Mouse (Mus musculus) limb, embryonic 13.5 days (tissue): Measurements from ENCODE around the gene Ryr2. TPM values are rescaled to one million over a fixed set of nuclear protein-coding genes. Genes with fewer than 3 reads are reported as not detected.
A peak's percentile ranks its signal among the peaks of the same experiment; 100 is the strongest.

Experiments used
- ATAC-seq: fragments of 200-750 bp; cut with Nextera tagmentation; 2 replicates; pipeline ENCODE4 v1.8.0; 2017; ENCODE audit warnings: low read depth, moderate number of reproducible peaks, moderate TSS enrichment; ENCODE audit not compliant: low FRiP score
- H3K27ac ChIP-seq: fragments of 300-500 bp; sonication (generic); 2 replicates; pipeline ENCODE4 v1.5.1; 2015; ENCODE audit warnings: inconsistent platforms, mild to moderate bottlenecking, moderate library complexity
- H3K27me3 ChIP-seq: fragments of 300-500 bp; sonication (generic); 2 replicates; pipeline ENCODE4 v1.6.1; 2015; ENCODE audit warnings: mild to moderate bottlenecking, inconsistent platforms
- H3K36me3 ChIP-seq: fragments of 300-500 bp; sonication (generic); 2 replicates; pipeline ENCODE4 v1.6.1; 2015; ENCODE audit warnings: inconsistent platforms, mild to moderate bottlenecking, moderate library complexity
- H3K4me1 ChIP-seq: fragments of 300-500 bp; sonication (generic); 2 replicates; pipeline ENCODE4 v1.6.1; 2015; ENCODE audit warnings: inconsistent platforms
- H3K4me2 ChIP-seq: fragments of 300-500 bp; sonication (generic); replicated peaks from 2 replicates; pipeline ENCODE4 v1.6.1; 2015; ENCODE audit warnings: inconsistent platforms, mild to moderate bottlenecking, moderate library complexity
- H3K4me3 ChIP-seq: fragments of 300-500 bp; sonication (generic); 2 replicates; pipeline ENCODE4 v1.5.1; 2015; ENCODE audit warnings: moderate library complexity, mild to moderate bottlenecking, inconsistent platforms
- H3K9ac ChIP-seq: fragments of 300-500 bp; sonication (generic); 2 replicates; pipeline ENCODE4 v1.6.1; 2015; ENCODE audit warnings: mild to moderate bottlenecking, inconsistent platforms
- H3K9me3 ChIP-seq: fragments of 300-500 bp; sonication (generic); 2 replicates; pipeline ENCODE4 v1.6.1; 2016; ENCODE audit warnings: inconsistent platforms
- WGBS: fragments of 180-500 bp; shearing (Covaris S2); methylation state at CpG from one replicate; pipeline ENCODE4 v1.1.7; 2015; 5-methylcytosine and 5-hydroxymethylcytosine counted together
- polyA plus RNA-seq: library from polyadenylated mRNA; unstranded; fragments of >200 nt; fragmentation: Nextera tagmentation; extraction: Ambion mirVana; gene quantifications from 2 replicates; pipeline ENCODE4 v1.2.1, GENCODE M21; 2015

The Ryr2 gene
- polyA plus RNA-seq, 1 experiment from 2014 or later: 0.46 TPM

GRCm38 (mm10) chr13:12084112-12084475 is 22.7 kb downstream of the Ryr2 start:
- WGBS: 86% methylated on average over 2 of the region's 2 CpGs
- no peak overlapping the region for H3K9ac ChIP-seq

GRCm38 (mm10) chr13:12083443-12084111 is 23.2 kb downstream of the Ryr2 start:
- no peaks in the 10 kb centered on the region for H3K9me3 ChIP-seq
- no peak overlapping the region for H3K4me3 ChIP-seq
- no peak overlapping the region for H3K9ac ChIP-seq
- no peak overlapping the region for H3K27ac ChIP-seq
- ATAC-seq: peak; percentile 48; the same call in 1 of the 2 replicates
- no peak overlapping the region for H3K4me2 ChIP-seq
- 0 out of 2 replicates have a peak, but pooled peaks cover 9% of the 10 kb centered on the region for H3K27me3 ChIP-seq
- 25% methylated on average over 10 of the region's 10 CpGs for WGBS
- H3K36me3 ChIP-seq: no peaks in the 10 kb centered on the region
- peaks cover 9% of the 10 kb centered on the region for H3K4me1 ChIP-seq

More at GRCm38 (mm10) chr13:12084112-12084475, 22.7 kb downstream of the Ryr2 start:
- H3K4me2 ChIP-seq: no peak overlapping the region
- no peak overlapping the region for H3K4me3 ChIP-seq
- no peaks in the 10 kb centered on the region for H3K36me3 ChIP-seq
- 0 out of 2 replicates have a peak, but pooled peaks cover 9% of the 10 kb centered on the region for H3K27me3 ChIP-seq
- H3K27ac ChIP-seq: no peak overlapping the region
- no peak for ATAC-seq
- no peaks in the 10 kb centered on the region for H3K9me3 ChIP-seq
- H3K4me1 ChIP-seq: peaks cover 9% of the 10 kb centered on the region

DNA sequence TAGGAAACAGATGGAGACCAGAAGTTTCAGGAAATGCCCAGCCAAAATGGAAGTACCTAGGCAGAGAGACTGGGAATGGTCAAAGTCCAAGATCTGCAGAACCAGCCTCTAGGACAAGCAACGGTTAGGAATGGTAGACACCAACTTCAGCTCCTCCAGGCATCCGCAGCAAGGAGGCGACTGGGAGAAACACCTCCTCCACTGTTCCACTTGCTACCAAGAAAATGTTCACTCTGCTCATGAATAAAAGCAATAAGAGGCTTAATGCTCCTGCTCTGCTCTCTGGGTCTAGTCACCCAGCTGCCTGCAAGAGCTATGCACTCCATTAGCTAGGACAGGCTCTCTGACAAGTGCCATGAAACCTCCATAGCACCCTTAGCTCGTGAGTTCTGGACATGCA is 26.2 kb downstream of the Ryr2 start:
- Histone ChIP-seq H3K4me1 (peaks cover 9% of the 10 kb centered on the region), H3K4me3 (no peak overlapping the region), H3K4me2 (no peak overlapping the region), H3K27me3 (0 out of 2 replicates have a peak, but pooled peaks cover 9% of the 10 kb centered on the region), H3K27ac (no peak overlapping the region), H3K36me3 (no peaks in the 10 kb centered on the region), H3K9me3 (no peaks in the 10 kb centered on the region), H3K9ac (no peak overlapping the region)
- no peak for ATAC-seq
- WGBS: 81% methylated on average over 4 of the region's 4 CpGs

DNA sequence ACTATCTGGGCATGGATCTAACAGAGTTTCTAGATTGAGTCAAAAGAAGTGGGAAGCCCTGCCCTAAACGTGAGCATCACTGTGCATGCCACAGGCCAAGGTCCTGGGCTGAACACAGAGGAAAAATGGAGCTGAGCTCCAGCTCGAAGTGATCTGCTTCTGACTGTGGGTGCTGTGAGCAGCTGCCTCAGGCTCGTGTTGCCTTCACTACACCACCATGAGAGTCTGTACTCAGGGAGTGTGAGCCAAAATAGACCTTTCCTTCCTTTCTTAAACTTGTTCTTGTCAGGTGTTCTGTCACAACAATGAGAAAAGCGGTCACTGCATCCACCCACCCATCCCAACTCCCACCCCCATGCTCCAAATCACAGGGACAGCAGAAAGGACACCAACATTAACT is 27.2 kb downstream of the Ryr2 start:
- Histone ChIP-seq H3K4me3 (no peak overlapping the region), H3K4me1 (peaks cover 9% of the 10 kb centered on the region), H3K9ac (no peak overlapping the region), H3K27ac (no peak overlapping the region), H3K4me2 (no peak overlapping the region), H3K9me3 (no peaks in the 10 kb centered on the region), H3K27me3 (0 out of 2 replicates have a peak, but pooled peaks cover 9% of the 10 kb centered on the region), H3K36me3 (no peaks in the 10 kb centered on the region)
- 77% methylated on average over 4 of the region's 4 CpGs for WGBS
- no peak for ATAC-seq

GRCm38 (mm10) chr13:12074897-12075296 is 31.8 kb downstream of the Ryr2 start:
- WGBS: 84% methylated on average over 6 of the region's 6 CpGs

GRCm38 (mm10) chr13:12072571-12072970 is 34.2 kb downstream of the Ryr2 start:
- H3K36me3 ChIP-seq: no peaks in the 10 kb centered on the region
- peaks cover 15% of the 10 kb centered on the region for H3K4me1 ChIP-seq
- H3K27me3 ChIP-seq: no peaks in the 10 kb centered on the region
- H3K4me3 ChIP-seq: no peak overlapping the region
- H3K4me2 ChIP-seq: no peak overlapping the region
- H3K9me3 ChIP-seq: no peaks in the 10 kb centered on the region
- H3K9ac ChIP-seq: no peak overlapping the region
- no peak overlapping the region for H3K27ac ChIP-seq
- no peak for ATAC-seq
- 50% methylated on average over 7 of the region's 7 CpGs for WGBS

More at GRCm38 (mm10) chr13:12074897-12075296, 31.8 kb downstream of the Ryr2 start:
- H3K27me3 ChIP-seq: no peaks in the 10 kb centered on the region
- no peak overlapping the region for H3K27ac ChIP-seq
- H3K4me1 ChIP-seq: peaks cover 15% of the 10 kb centered on the region
- no peak overlapping the region for H3K4me3 ChIP-seq
- no peaks in the 10 kb centered on the region for H3K9me3 ChIP-seq
- H3K4me2 ChIP-seq: no peak overlapping the region
- H3K36me3 ChIP-seq: no peaks in the 10 kb centered on the region
- ATAC-seq: no peak
- H3K9ac ChIP-seq: no peak overlapping the region

DNA sequence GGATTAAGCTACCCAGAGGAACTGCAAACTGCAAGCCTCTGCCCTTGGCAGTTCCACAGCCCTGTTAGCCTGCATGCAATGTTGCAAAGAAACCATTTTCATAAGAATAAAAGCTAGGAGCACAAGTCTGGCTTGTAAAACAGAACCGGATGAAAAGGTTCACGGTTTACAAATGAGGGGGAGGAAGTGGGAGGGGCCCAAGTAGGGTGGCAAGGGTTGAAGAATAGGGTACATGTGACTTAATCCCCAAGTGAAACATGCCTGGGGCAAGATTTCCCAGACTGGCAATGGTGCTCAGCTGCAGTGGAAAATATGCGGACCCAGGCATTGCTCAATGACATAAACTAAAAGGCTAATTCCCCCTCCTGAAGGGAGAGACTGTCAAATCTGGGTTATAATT is 34.6 kb downstream of the Ryr2 start:
- H3K4me1 ChIP-seq: peaks cover 15% of the 10 kb centered on the region
- no peak overlapping the region for H3K27ac ChIP-seq
- H3K27me3 ChIP-seq: no peaks in the 10 kb centered on the region
- no peaks in the 10 kb centered on the region for H3K36me3 ChIP-seq
- H3K9me3 ChIP-seq: no peaks in the 10 kb centered on the region
- no peak overlapping the region for H3K4me3 ChIP-seq
- H3K9ac ChIP-seq: no peak overlapping the region
- H3K4me2 ChIP-seq: no peak overlapping the region
- 25% methylated on average over 3 of the region's 3 CpGs for WGBS
- no peak for ATAC-seq

GRCm38 (mm10) chr13:12070157-12071129 is 36.3 kb downstream of the Ryr2 start:
- WGBS: 80% methylated on average over 14 of the region's 14 CpGs
- H3K9ac ChIP-seq: no peak overlapping the region
- no peak for ATAC-seq
- peaks cover 15% of the 10 kb centered on the region for H3K4me1 ChIP-seq
- H3K27ac ChIP-seq: no peak overlapping the region
- H3K4me3 ChIP-seq: no peak overlapping the region
- no peak overlapping the region for H3K4me2 ChIP-seq
- no peaks in the 10 kb centered on the region for H3K36me3 ChIP-seq
- H3K27me3 ChIP-seq: no peaks in the 10 kb centered on the region
- no peaks in the 10 kb centered on the region for H3K9me3 ChIP-seq

- H3K4me1 ChIP-seq: no peaks in the 10 kb centered on the region
These were observed 42.2 kb downstream of the Ryr2 start for GRCm38 (mm10) chr13:12064576-12064975.

GRCm38 (mm10) chr13:12063561-12063960 is 43.2 kb downstream of the Ryr2 start:
- Histone ChIP-seq H3K4me3 (no peak overlapping the region), H3K36me3 (no peaks in the 10 kb centered on the region), H3K4me1 (no peaks in the 10 kb centered on the region), H3K9ac (no peak overlapping the region), H3K9me3 (no peaks in the 10 kb centered on the region), H3K27ac (no peak overlapping the region), H3K4me2 (no peak overlapping the region), H3K27me3 (no peaks in the 10 kb centered on the region)
- no peak for ATAC-seq
- WGBS: 75% methylated on average over 4 of the region's 4 CpGs

More at GRCm38 (mm10) chr13:12064576-12064975, 42.2 kb downstream of the Ryr2 start:
- Histone ChIP-seq H3K36me3 (no peaks in the 10 kb centered on the region), H3K4me2 (no peak overlapping the region), H3K27ac (no peak overlapping the region), H3K9ac (no peak overlapping the region), H3K9me3 (no peaks in the 10 kb centered on the region), H3K27me3 (no peaks in the 10 kb centered on the region), H3K4me3 (no peak overlapping the region)
- ATAC-seq: no peak
- 78% methylated on average over 4 of the region's 4 CpGs for WGBS

DNA sequence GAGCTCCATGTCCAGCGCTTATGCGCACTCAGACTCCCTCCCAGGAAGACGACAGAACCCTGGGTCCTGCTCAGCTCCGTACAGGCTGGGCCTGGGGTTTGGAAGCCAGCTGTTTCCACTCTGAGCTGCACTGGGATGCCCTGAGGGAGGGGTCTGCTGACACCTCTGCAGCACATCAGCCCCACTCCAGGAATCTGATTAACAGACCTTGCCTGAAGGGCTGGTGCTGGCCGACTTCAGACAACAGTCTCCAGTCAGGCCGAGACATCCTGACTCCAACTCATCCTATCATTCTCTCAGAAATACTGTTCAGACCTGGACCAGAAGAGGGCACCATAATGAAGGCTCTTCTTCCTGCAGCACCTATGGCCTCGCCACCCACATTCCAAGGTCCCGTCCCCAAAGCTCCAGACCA is 49.4 kb downstream of the Ryr2 start:
- H3K27ac ChIP-seq: no peak overlapping the region
- H3K27me3 ChIP-seq: no peaks in the 10 kb centered on the region
- no peaks in the 10 kb centered on the region for H3K9me3 ChIP-seq
- no peaks in the 10 kb centered on the region for H3K36me3 ChIP-seq
- H3K4me3 ChIP-seq: no peak overlapping the region
- WGBS: 34% methylated on average over 8 of the region's 8 CpGs
- no peak overlapping the region for H3K9ac ChIP-seq
- no peak overlapping the region for H3K4me2 ChIP-seq
- no peak for ATAC-seq
- H3K4me1 ChIP-seq: no peaks in the 10 kb centered on the region

- no peaks in the 10 kb centered on the region for H3K4me1 ChIP-seq
- H3K27me3 ChIP-seq: no peaks in the 10 kb centered on the region
- no peak overlapping the region for H3K4me2 ChIP-seq
- H3K4me3 ChIP-seq: no peak overlapping the region
- no peak for ATAC-seq
- no peak overlapping the region for H3K27ac ChIP-seq
- no peak overlapping the region for H3K9ac ChIP-seq
- no peaks in the 10 kb centered on the region for H3K9me3 ChIP-seq
- WGBS: 52% methylated on average over 1 of the region's 1 CpGs
- H3K36me3 ChIP-seq: no peaks in the 10 kb centered on the region
These were observed 50.8 kb downstream of the Ryr2 start for GRCm38 (mm10) chr13:12055913-12056312.
